In the genomic region with DNA sequence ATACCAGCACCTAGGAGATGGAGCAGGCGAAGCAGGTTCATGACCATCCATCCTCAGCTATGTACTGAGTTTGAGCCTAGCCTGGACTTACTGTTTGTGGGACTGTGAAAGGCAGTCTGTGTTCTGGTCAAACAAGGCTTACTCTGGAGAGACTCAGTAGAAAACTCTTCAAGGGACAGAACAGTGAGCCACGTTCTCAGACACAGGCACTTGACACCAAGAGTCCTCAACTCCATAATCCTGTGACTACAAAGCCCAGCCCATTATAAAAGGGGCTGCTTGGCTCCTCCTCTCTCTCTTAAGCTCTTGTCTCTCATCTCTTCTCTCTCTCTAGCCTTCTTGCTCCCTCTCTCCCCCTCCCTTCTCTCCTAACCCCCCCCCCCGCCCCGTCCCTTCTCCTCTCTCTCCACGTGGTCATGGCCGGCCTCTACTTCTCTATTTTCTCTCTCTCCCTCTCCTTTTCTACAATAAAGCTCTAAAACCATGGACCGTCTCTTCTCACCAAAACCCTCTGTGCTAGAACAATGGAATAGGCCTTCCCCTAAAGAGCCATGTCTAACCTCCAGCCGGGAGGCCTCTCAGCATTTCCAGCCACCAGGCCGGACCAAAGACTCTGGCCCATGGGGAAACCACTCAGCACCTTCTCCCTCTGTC, we compare ENCODE assay signal across 19 mouse cellular contexts. TPM values are rescaled to one million over a fixed set of nuclear protein-coding genes. Genes with fewer than 3 reads are reported as not detected.
DNase-seq lines count a peak whose midpoint lies in the region; ATAC-seq and TF ChIP-seq lines count a peak whose summit lies in the region.
"Had no signal": no experiment of that assay in that cellular context is flagged by ENCODE, and none has a peak within 500 bp of the region (broad histone marks: within the 10 kb centered on the region; RNA-seq: fewer than 3 reads in every experiment).

No protein-coding gene starts in this region.

- TF ChIP-seq CTCF in MEL (IDR thresholded peaks at IDR 0.05 in 2 of 3, conservative IDR thresholded peaks at IDR 0.05 in 1 of 3; ENCODE audit: control insufficient read depth in 1 of 3, insufficient read depth in 1 of 3, low read depth in 2 of 3, low read length in 3 of 3, poor library complexity in 1 of 3, severe bottlenecking in 1 of 3) = no peak

- 60% methylated on average over 9 of the region's 9 CpGs for WGBS in lung, embryonic 16.5 days

- no peaks in the 10 kb centered on the region for H3K27me3 ChIP-seq in MEL (ENCODE audit: control insufficient read depth in 1 of 2, insufficient read depth in 2 of 2, low read length in 2 of 2)
- H3K27me3 ChIP-seq in lung, embryonic 16.5 days (ENCODE audit: control insufficient read depth, insufficient read depth, low read depth, low read length) = no peaks in the 10 kb centered on the region
- H3K27me3 ChIP-seq: embryonic facial prominence, embryonic 12.5 days; forebrain, embryonic 12.5 days had no signal

- peak; percentile 80 for ATAC-seq in lung, embryonic 16.5 days (ENCODE audit: low read depth)
- ATAC-seq: forebrain, postnatal 0 days had no signal

- no peaks in the 10 kb centered on the region for H3K79me2 ChIP-seq in MEL (ENCODE audit: control insufficient read depth, insufficient read depth, low read length, poor library complexity)

- H3K36me3 ChIP-seq in MEL (ENCODE audit: control insufficient read depth in 1 of 2, insufficient read depth in 2 of 2, low read length in 2 of 2) = peaks cover 0 to 29% of the 10 kb centered on the region in 2 experiments; a peak in 2 of 4 replicates
- no peaks in the 10 kb centered on the region for H3K36me3 ChIP-seq in lung, embryonic 16.5 days (ENCODE audit: control insufficient read depth, insufficient read depth, low read length)
- H3K36me3 ChIP-seq: embryonic facial prominence, embryonic 12.5 days; forebrain, embryonic 12.5 days; heart, embryonic 10.5 days had no signal

- no peak overlapping the region for H3K4me3 ChIP-seq in MEL (ENCODE audit: control insufficient read depth in 1 of 2, insufficient read depth in 1 of 2, low read depth in 2 of 2, low read length in 2 of 2)
- no peak overlapping the region for H3K4me3 ChIP-seq in lung, embryonic 16.5 days (ENCODE audit: low read length)
- H3K4me3 ChIP-seq: embryonic facial prominence, embryonic 12.5 days; forebrain, embryonic 12.5 days; heart, embryonic 10.5 days had no signal

- TF ChIP-seq EP300 in MEL (IDR thresholded peaks at IDR 0.05; ENCODE audit: low read depth in 1 of 2, low read length in 2 of 2) = no peak

- H3K27ac ChIP-seq in MEL (ENCODE audit: control insufficient read depth, low read depth, low read length) = peak overlapping the region; percentile 84
- peak overlapping the region; percentile 11; the same call in 1 of the 2 replicates for H3K27ac ChIP-seq in lung, embryonic 16.5 days (ENCODE audit: low read length)
- H3K27ac ChIP-seq: embryonic facial prominence, embryonic 12.5 days; forebrain, embryonic 12.5 days; heart, embryonic 10.5 days; hindbrain, embryonic 14.5 days had no signal

- peak; percentile 23 to 42 for DNase-seq in lung, adult 18-20 months
- no peak for DNase-seq in lung, postnatal 10 days
- peak; percentile 50 for DNase-seq in MEL (ENCODE audit: low read depth, low spot score)
- DNase-seq in lung, postnatal 36 days = peak; percentile 56
- DNase-seq in layer of hippocampus, adult 9-10 months (ENCODE audit: low spot score) = no peak
- no peak for DNase-seq in thymus, postnatal 0 days (ENCODE audit: low spot score)
- DNase-seq: adrenal gland, postnatal 10 days; cerebellum, adult 11-12 months; cerebellum, adult 9-10 months; cerebellum, postnatal 25 days; forebrain, postnatal 0 days; gastrocnemius, postnatal 14 days; heart, postnatal 10 days; heart, postnatal 4 days had no signal

- TF ChIP-seq POLR2A in MEL (IDR thresholded peaks at IDR 0.05; ENCODE audit: control insufficient read depth in 1 of 2, insufficient read depth in 1 of 2, low read depth in 1 of 2, low read length in 2 of 2, poor library complexity in 1 of 2) = no peak

- no peak overlapping the region for H3K4me2 ChIP-seq in lung, embryonic 16.5 days (ENCODE audit: low read depth, low read length)
- H3K4me2 ChIP-seq: embryonic facial prominence, embryonic 12.5 days; forebrain, embryonic 12.5 days; hindbrain, embryonic 14.5 days had no signal

- H3K9me3 ChIP-seq in MEL (replicated peaks; ENCODE audit: insufficient read depth, low read length) = no peaks in the 10 kb centered on the region
- H3K9me3 ChIP-seq in lung, embryonic 16.5 days (ENCODE audit: control insufficient read depth, low read length) = no peaks in the 10 kb centered on the region
- H3K9me3 ChIP-seq: embryonic facial prominence, embryonic 12.5 days; forebrain, embryonic 12.5 days; heart, embryonic 10.5 days had no signal

- peaks cover 19 to 43% of the 10 kb centered on the region in 2 experiments for H3K4me1 ChIP-seq in MEL (ENCODE audit: control insufficient read depth in 1 of 2, insufficient read depth in 2 of 2, low read length in 2 of 2)
- H3K4me1 ChIP-seq in lung, embryonic 16.5 days (replicated peaks; ENCODE audit: control insufficient read depth, insufficient read depth, low read length) = no peaks in the 10 kb centered on the region
- H3K4me1 ChIP-seq: embryonic facial prominence, embryonic 12.5 days; forebrain, embryonic 12.5 days; heart, embryonic 10.5 days had no signal

- peak overlapping the region; percentile 50 for H3K9ac ChIP-seq in MEL (ENCODE audit: control insufficient read depth, low read depth, low read length, poor library complexity, severe bottlenecking)
- H3K9ac ChIP-seq in lung, embryonic 16.5 days (ENCODE audit: low read length) = no peak overlapping the region
- H3K9ac ChIP-seq: embryonic facial prominence, embryonic 12.5 days; forebrain, embryonic 12.5 days; forebrain, postnatal 0 days; hindbrain, embryonic 14.5 days had no signal

- no peak for TF ChIP-seq RAD21 in MEL (IDR thresholded peaks at IDR 0.05; ENCODE audit: low read depth, low read length)

TF ChIP-seq in MEL, 35 proteins besides CTCF, POLR2A, EP300 and RAD21:
- TF ChIP-seq SIN3A (IDR thresholded peaks at IDR 0.05; ENCODE audit: low read length) (no peak), KAT2A (conservative IDR thresholded peaks at IDR 0.05; ENCODE audit: low read depth, low read length) (no peak), MAZ (IDR thresholded peaks at IDR 0.05; ENCODE audit: low read depth, low read length) (0 out of 2 replicates have a peak, but pooled peaks have one; percentile 45), ELF1 (IDR thresholded peaks at IDR 0.05; ENCODE audit: low read depth, low read length) (no peak), ZMIZ1 (IDR thresholded peaks at IDR 0.05; ENCODE audit: low read depth, low read length) (no peak), USF2 (IDR thresholded peaks at IDR 0.05; ENCODE audit: borderline replicate concordance in 1 of 2, insufficient read depth in 1 of 2, low read depth in 1 of 2, low read length in 2 of 2) (no peak), JUND (IDR thresholded peaks at IDR 0.05; ENCODE audit: low read depth, low read length) (no peak), POLR2AphosphoS5 (IDR thresholded peaks at IDR 0.05; ENCODE audit: borderline replicate concordance, low read depth, low read length) (no peak), ZKSCAN1 (IDR thresholded peaks at IDR 0.05; ENCODE audit: low read depth, low read length) (no peak), RCOR1 (IDR thresholded peaks at IDR 0.05; ENCODE audit: low read depth, low read length) (no peak), TAL1 (IDR thresholded peaks at IDR 0.05; ENCODE audit: low read length) (no peak), USF1 (IDR thresholded peaks at IDR 0.05; ENCODE audit: low read depth, low read length) (peak; percentile 71), MAX (IDR thresholded peaks at IDR 0.05; ENCODE audit: low read length) (peak; percentile 74), MXI1 (IDR thresholded peaks at IDR 0.05; ENCODE audit: low read depth, low read length) (peak; percentile 64), CHD1 (IDR thresholded peaks at IDR 0.05; ENCODE audit: low read depth, low read length) (no peak), NELFE (IDR thresholded peaks at IDR 0.05; ENCODE audit: low read depth, low read length) (no peak), MEF2A (IDR thresholded peaks at IDR 0.05; ENCODE audit: extremely low read depth, insufficient replicate concordance, low read depth, low read length, poor library complexity, severe bottlenecking) (no peak), TCF12 (IDR thresholded peaks at IDR 0.05; ENCODE audit: low read depth, low read length) (0 out of 2 replicates have a peak, but pooled peaks have one; percentile 12), MYC (IDR thresholded peaks at IDR 0.05; ENCODE audit: low read depth, low read length) (no peak)
TF ChIP-seq in MEL: peak in this region for 5.

RNA-seq across cellular contexts. Expression of a gene that starts 22.8 kb away (rescaled TPM):
- 0.39 TPM in 2 replicates for total RNA-seq in MEL (2012; rRNA removed)
- polyA plus RNA-seq in MEL (2012; ENCODE audit: insufficient read depth in 1 of 2, insufficient read length in 2 of 2, low read depth in 1 of 2, low replicate concordance in 2 of 2, missing spikeins in 1 of 2) = under 1 TPM in 1 of 2 experiments, not detected in 1; 0.50 TPM
- polyA plus RNA-seq in lung, embryonic 16.5 days (2015; fragmentation: Nextera tagmentation; extraction: Ambion mirVana) = 4.7 and 6.7 TPM in 2 replicates
- polyA plus RNA-seq in thymus, postnatal 0 days (2015; fragmentation: Nextera tagmentation; extraction: Ambion mirVana) = 10.0 and 10.6 TPM in 2 replicates

RNA-seq across cellular contexts. Expression of a gene that starts 25.7 kb away (rescaled TPM):
- total RNA-seq in MEL (2012; rRNA removed) = 87.5 and 118 TPM in 2 replicates
- 100 to 1,000 TPM in 1 of 2 experiments, not detected in 1; 120 TPM for polyA plus RNA-seq in MEL (2012; ENCODE audit: insufficient read depth in 1 of 2, insufficient read length in 2 of 2, low read depth in 1 of 2, low replicate concordance in 2 of 2, missing spikeins in 1 of 2)
- polyA plus RNA-seq in lung, embryonic 16.5 days (2015; fragmentation: Nextera tagmentation; extraction: Ambion mirVana) = 105 and 106 TPM in 2 replicates
- polyA plus RNA-seq in thymus, postnatal 0 days (2015; fragmentation: Nextera tagmentation; extraction: Ambion mirVana) = 85.5 and 87.8 TPM in 2 replicates

Comparison
In these comparisons a context has a peak if more than half of its experiments do, and no peak if none do; other contexts are left out.
1. DNase-seq: peak in lung, adult 18-20 months (2 of 2), MEL (single experiment) and lung, postnatal 36 days (single experiment); none in lung, postnatal 10 days (single experiment), layer of hippocampus, adult 9-10 months (single experiment) and thymus, postnatal 0 days (single experiment).